Mouse (Mus musculus) cerebellum, adult 18-20 months (tissue): Measurements from ENCODE around the gene Chmp3.

Experiments
- DNase-seq, 2 experiments: peaks; one replicate each; pipeline ENCODE4 v3.0.0; 2021

The Chmp3 gene

GRCm38 (mm10) chr6:71543686-71544499, at the start of gene Chmp3:
Gene Chmp3, plus strand, starts transcription at chr6:71543797.
- peak; percentile 93 to 97 for DNase-seq

- peak; percentile 66 to 77 for DNase-seq
These were observed 49.1 kb upstream of the Chmp3 start for GRCm38 (mm10) chr6:71494341-71495020.

GRCm38 (mm10) chr6:71500575-71500974, 43.0 kb upstream of the Chmp3 start:
- DNase-seq: no peak

- DNase-seq: peak in 1 of 2 experiments; percentile 38
These were observed 40.6 kb upstream of the Chmp3 start for GRCm38 (mm10) chr6:71503001-71503400.

GRCm38 (mm10) chr6:71503670-71504069, 39.9 kb upstream of the Chmp3 start:
- DNase-seq: no peak

GRCm38 (mm10) chr6:71504091-71504490, 39.5 kb upstream of the Chmp3 start:
- DNase-seq: peak in 1 of 2 experiments; percentile 27

GRCm38 (mm10) chr6:71505671-71506070, 37.9 kb upstream of the Chmp3 start:
- no peak for DNase-seq

- DNase-seq: peak; percentile 59 to 63
These were observed 24.1 kb upstream of the Chmp3 start for GRCm38 (mm10) chr6:71519476-71519875.

- DNase-seq: peak; percentile 90 to 94
These were observed 18.0 kb upstream of the Chmp3 start for GRCm38 (mm10) chr6:71525556-71525955.

- peak; percentile 61 to 65 for DNase-seq
These were observed 16.5 kb upstream of the Chmp3 start for GRCm38 (mm10) chr6:71527056-71527455.

- DNase-seq: peak; percentile 29 to 41
These were observed 15.8 kb upstream of the Chmp3 start for GRCm38 (mm10) chr6:71527826-71528225.

- DNase-seq: peak; percentile 61 to 64
These were observed 13.4 kb upstream of the Chmp3 start for GRCm38 (mm10) chr6:71530176-71530575.

- no peak for DNase-seq
These were observed 6.3 kb upstream of the Chmp3 start for GRCm38 (mm10) chr6:71537286-71537685.

- DNase-seq: no peak
These were observed 11.9 kb downstream of the Chmp3 start for GRCm38 (mm10) chr6:71555507-71555951.

- DNase-seq: no peak
These were observed 13.2 kb downstream of the Chmp3 start for GRCm38 (mm10) chr6:71556826-71557225.

- no peak for DNase-seq
These were observed 25.0 kb downstream of the Chmp3 start for GRCm38 (mm10) chr6:71568616-71569015.

- no peak for DNase-seq
These were observed 25.4 kb downstream of the Chmp3 start for GRCm38 (mm10) chr6:71569025-71569424.

- DNase-seq: no peak
These were observed 31.8 kb downstream of the Chmp3 start for GRCm38 (mm10) chr6:71575359-71575758.

- no peak for DNase-seq
These were observed 35.9 kb downstream of the Chmp3 start for GRCm38 (mm10) chr6:71579478-71579877.

GRCm38 (mm10) chr6:71583198-71583597, 39.6 kb downstream of the Chmp3 start:
- no peak for DNase-seq

GRCm38 (mm10) chr6:71589401-71589800, 45.8 kb downstream of the Chmp3 start:
- no peak for DNase-seq

- no peak for DNase-seq
These were observed 46.6 kb downstream of the Chmp3 start for GRCm38 (mm10) chr6:71590154-71590553.

- no peak for DNase-seq
These were observed 64.2 kb downstream of the Chmp3 start for GRCm38 (mm10) chr6:71607756-71608155.

GRCm38 (mm10) chr6:71608994-71609393, 65.4 kb downstream of the Chmp3 start:
- DNase-seq: no peak
